Mouse (Mus musculus): ENCODE measurements around the gene Fgf4. TPM values are rescaled to one million over a fixed set of nuclear protein-coding genes. Genes with fewer than 3 reads are reported as not detected.

Fgf4 gene
- polyA plus RNA-seq, 1 experiment from 2014 or later = not detected

Other genes with a start within 250 kb of the Fgf4 start
- gene Ano1, start 95.4 kb upstream of the Fgf4 start, polyA plus RNA-seq (2016; fragmentation: Nextera tagmentation; extraction: Ambion mirVana) = 17.1 and 27.4 TPM in 2 replicates
- gene Fgf3, start 9.3 kb upstream of the Fgf4 start, polyA plus RNA-seq (2016; fragmentation: Nextera tagmentation; extraction: Ambion mirVana) = 1.2 and 4.4 TPM in 2 replicates
- 69.9 and 94.0 TPM in 2 replicates for gene Fgf15, start 49.2 kb downstream of the Fgf4 start, polyA plus RNA-seq (2016; fragmentation: Nextera tagmentation; extraction: Ambion mirVana)
- gene LTO1, start 67.7 kb downstream of the Fgf4 start, polyA plus RNA-seq (2016; fragmentation: Nextera tagmentation; extraction: Ambion mirVana) = 32.6 and 34.0 TPM in 2 replicates
- gene Ccnd1, start 92.6 kb downstream of the Fgf4 start, polyA plus RNA-seq (2016; fragmentation: Nextera tagmentation; extraction: Ambion mirVana) = 214 and 257 TPM in 2 replicates